Mouse (Mus musculus) thymus, adult 2 months (tissue): ENCODE measurements around the gene Tcf12. TPM values are rescaled to one million over a fixed set of nuclear protein-coding genes. Genes with fewer than 3 reads are reported as not detected.

Source experiments
- DNase-seq: peaks from one replicate; pipeline ENCODE4 v3.0.0; 2021
- H3K27ac ChIP-seq: fragments of 200-500 bp; 2 replicates; pipeline ENCODE4 v1.5.1; 2012; ENCODE audit warnings: low read length, control low read depth; ENCODE audit not compliant: control insufficient read depth, insufficient read depth
- H3K27me3 ChIP-seq: fragments of 200-500 bp; 2 replicates; pipeline ENCODE4 v1.6.1; 2012; ENCODE audit warnings: mild to moderate bottlenecking, low read length, moderate library complexity, mixed read lengths; ENCODE audit not compliant: control insufficient read depth, insufficient read depth
- H3K36me3 ChIP-seq: fragments of 200-500 bp; 2 replicates; pipeline ENCODE4 v1.6.1; 2012; ENCODE audit warnings: mild to moderate bottlenecking, low read length, moderate library complexity; ENCODE audit not compliant: control insufficient read depth, insufficient read depth
- H3K4me1 ChIP-seq: fragments of 200-500 bp; replicated peaks from 2 replicates; pipeline ENCODE4 v1.6.1; 2012; ENCODE audit warnings: low read length; ENCODE audit not compliant: control insufficient read depth, insufficient read depth
- H3K4me3 ChIP-seq: fragments of 200-500 bp; 2 replicates; pipeline ENCODE4 v1.5.1; 2012; ENCODE audit warnings: mild to moderate bottlenecking, low read length, control low read depth, moderate library complexity; ENCODE audit not compliant: control insufficient read depth, insufficient read depth
- CTCF ChIP-seq: fragments of 200-500 bp; IDR thresholded peaks from 2 replicates; pipeline ENCODE4 v1.5.1; 2012; ENCODE audit warnings: mild to moderate bottlenecking, control low read depth, low read length, moderate library complexity, borderline replicate concordance; ENCODE audit not compliant: control insufficient read depth, poor library complexity, insufficient read depth; ENCODE audit errors: extremely low read depth
- POLR2A ChIP-seq: fragments of 200-500 bp; IDR thresholded peaks from 2 replicates; pipeline ENCODE4 v1.6.1; 2012; ENCODE audit warnings: mild to moderate bottlenecking, low read length, control low read depth, moderate library complexity; ENCODE audit not compliant: control insufficient read depth, poor library complexity, insufficient read depth; ENCODE audit errors: extremely low read depth
- WGBS: fragments of 180-500 bp; shearing (Covaris S2); methylation state at CpG from one replicate; pipeline ENCODE4 v1.1.7; 2018; 5-methylcytosine and 5-hydroxymethylcytosine counted together
- polyA plus RNA-seq: library from polyadenylated mRNA; depleted of rRNA; stranded (reverse); fragments of >200 nt; gene quantifications from 2 replicates; pipeline ENCODE4 v1.2.3, GENCODE M21; 2012

Gene Tcf12
- polyA plus RNA-seq, 1 experiment = 416 TPM

DNA sequence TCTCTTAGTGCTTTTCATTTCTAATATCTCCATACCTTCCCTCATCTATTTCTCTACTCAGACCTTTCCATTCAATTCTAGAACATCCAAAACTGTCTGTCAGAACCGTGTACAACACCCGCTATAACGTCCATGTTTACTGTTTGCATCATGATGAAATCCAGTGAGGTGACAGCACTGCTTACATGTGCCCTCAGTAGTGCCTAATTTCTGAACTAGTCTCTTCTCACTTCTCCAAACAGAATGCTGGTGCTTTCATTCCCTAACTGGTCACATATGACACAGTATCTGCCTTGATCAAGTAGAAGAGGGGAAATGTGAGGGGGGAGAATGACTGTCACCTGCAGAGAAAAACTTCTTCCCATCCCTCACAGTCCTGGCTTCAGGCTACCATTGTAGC lies 58.5 kb downstream of the Tcf12 start:
- DNase-seq = no peak
- peaks cover 3% of the 10 kb centered on the region; the same call in 1 of the 2 replicates for H3K36me3 ChIP-seq
- no peaks in the 10 kb centered on the region for H3K4me1 ChIP-seq
- 92% methylated on average over 3 of the region's 3 CpGs for WGBS
- H3K27me3 ChIP-seq = no peaks in the 10 kb centered on the region
- H3K27ac ChIP-seq = no peak overlapping the region
- H3K4me3 ChIP-seq = no peak overlapping the region
- TF ChIP-seq CTCF (no peak), POLR2A (no peak)

DNA sequence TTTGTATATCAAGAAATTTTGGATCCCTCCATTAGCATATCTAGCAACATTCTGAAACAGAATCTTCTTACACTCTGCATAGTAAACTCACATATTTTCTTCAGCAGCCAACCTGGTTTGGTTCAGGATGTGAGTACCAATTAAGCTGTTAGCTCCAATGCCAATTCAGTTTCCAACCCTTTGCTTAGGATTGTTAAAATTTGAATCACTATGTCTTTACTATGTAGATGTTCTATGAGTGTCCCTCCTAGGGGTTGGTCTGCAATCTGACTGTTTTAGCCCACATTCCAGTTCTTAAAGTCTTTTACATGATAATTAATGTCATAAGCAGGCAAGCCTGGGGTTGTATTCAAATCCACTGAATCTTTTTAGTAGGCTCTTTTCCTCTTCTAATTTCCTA lies 71.5 kb downstream of the Tcf12 start:
- Histone ChIP-seq H3K27me3 (no peaks in the 10 kb centered on the region), H3K36me3 (no peaks in the 10 kb centered on the region), H3K4me1 (peaks cover 9% of the 10 kb centered on the region), H3K27ac (no peak overlapping the region), H3K4me3 (no peak overlapping the region)
- TF ChIP-seq CTCF (no peak), POLR2A (no peak)
- DNase-seq = no peak

DNA sequence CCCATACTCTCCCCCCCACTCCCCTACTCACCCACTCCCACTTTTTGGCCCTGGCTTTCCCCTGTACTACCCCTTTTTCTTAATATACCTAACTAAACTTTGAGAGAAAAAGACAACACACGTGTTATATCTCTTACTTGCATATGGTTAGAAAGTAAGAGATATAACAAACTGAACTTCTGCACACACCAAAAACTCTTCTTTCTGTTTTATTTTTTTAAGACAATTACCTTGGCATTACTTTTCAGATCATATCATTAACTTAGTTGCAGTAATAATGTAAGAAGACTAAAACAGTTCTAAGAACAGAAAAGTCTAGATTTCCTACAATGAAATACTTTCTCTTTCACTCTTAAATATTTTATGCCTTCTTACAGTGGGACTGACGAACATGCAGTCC lies 72.3 kb downstream of the Tcf12 start:
- no peaks in the 10 kb centered on the region for H3K27me3 ChIP-seq
- WGBS = 64% methylated on average over 2 of the region's 2 CpGs
- DNase-seq = no peak
- peaks cover 9% of the 10 kb centered on the region for H3K4me1 ChIP-seq
- no peak overlapping the region for H3K4me3 ChIP-seq
- no peak overlapping the region for H3K27ac ChIP-seq
- TF ChIP-seq POLR2A = no peak
- no peak for TF ChIP-seq CTCF
- H3K36me3 ChIP-seq = no peaks in the 10 kb centered on the region

DNA sequence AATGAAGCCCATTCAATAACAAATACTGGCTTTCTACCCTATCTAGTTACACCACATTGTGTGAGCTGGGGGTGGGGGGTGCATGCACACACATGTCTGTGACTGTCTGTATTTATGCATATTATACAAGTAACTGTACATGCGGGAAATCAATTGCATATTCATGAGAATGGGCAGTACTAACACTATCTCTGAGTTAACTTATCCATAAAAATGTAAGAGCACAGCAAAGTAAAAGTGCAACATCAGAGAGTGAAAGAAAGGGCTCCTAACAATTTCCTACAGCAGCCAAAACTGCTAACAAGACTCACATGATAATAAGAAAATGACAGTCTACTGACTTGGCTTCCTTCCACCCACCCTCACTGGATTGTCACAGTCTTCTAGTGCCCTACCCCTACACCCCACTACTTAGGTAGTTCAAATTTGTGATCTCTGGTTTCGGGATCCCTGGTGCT lies 74.6 kb downstream of the Tcf12 start:
- no peak overlapping the region for H3K4me3 ChIP-seq
- peaks cover 9% of the 10 kb centered on the region for H3K4me1 ChIP-seq
- no peaks in the 10 kb centered on the region for H3K36me3 ChIP-seq
- H3K27ac ChIP-seq = no peak overlapping the region
- no peak for DNase-seq
- no peaks in the 10 kb centered on the region for H3K27me3 ChIP-seq
- TF ChIP-seq CTCF = no peak
- no peak for TF ChIP-seq POLR2A
- WGBS = 71% methylated on average over 2 of the region's 2 CpGs

DNA sequence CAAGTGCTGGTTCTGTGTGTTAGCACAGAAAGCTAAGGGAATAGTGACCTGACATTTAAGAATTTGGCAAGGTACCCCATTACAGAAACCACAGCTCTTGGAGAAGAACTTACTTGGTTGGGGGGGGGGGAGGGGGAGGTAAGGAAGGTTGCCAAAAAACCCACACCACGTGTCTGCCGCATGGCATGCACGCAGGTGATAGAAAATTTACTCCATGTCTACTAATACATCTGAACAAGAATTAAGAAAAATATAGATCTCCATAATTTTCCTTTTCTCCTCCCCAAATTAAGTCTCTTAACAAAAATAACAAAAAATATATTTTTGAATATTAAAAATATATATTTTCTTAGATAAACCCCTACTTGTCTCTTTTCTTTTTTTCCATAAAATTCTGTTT lies 75.4 kb downstream of the Tcf12 start:
- 11% methylated on average over 3 of the region's 3 CpGs for WGBS
- Histone ChIP-seq H3K27me3 (no peaks in the 10 kb centered on the region), H3K27ac (no peak overlapping the region), H3K4me3 (no peak overlapping the region), H3K4me1 (peaks cover 9% of the 10 kb centered on the region), H3K36me3 (no peaks in the 10 kb centered on the region)
- no peak for DNase-seq
- TF ChIP-seq CTCF (no peak), POLR2A (no peak)

DNA sequence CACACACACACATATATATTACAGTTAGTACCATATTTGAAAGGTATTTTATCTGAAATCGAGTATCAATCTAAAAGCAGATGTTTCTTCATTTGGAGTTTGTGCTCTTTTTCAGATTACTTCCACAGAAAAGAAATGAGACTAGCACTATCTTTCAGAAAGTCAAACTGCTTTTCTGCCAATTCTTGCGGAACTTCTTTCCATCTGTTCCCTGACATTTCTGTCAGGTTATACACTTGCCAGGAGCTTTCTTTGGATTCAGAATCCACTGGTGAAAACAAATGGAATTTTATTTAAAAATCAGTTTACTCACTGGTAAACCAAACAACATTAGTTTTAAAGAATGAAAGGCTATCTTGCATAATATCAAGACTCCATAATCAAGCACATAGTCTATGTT lies 78.4 kb downstream of the Tcf12 start:
- Histone ChIP-seq H3K4me1 (peaks cover 4% of the 10 kb centered on the region), H3K27me3 (no peaks in the 10 kb centered on the region), H3K4me3 (no peak overlapping the region), H3K27ac (no peak overlapping the region), H3K36me3 (no peaks in the 10 kb centered on the region)
- WGBS = 96% methylated on average over 2 of the region's 2 CpGs
- TF ChIP-seq POLR2A (no peak), CTCF (no peak)
- no peak for DNase-seq

DNA sequence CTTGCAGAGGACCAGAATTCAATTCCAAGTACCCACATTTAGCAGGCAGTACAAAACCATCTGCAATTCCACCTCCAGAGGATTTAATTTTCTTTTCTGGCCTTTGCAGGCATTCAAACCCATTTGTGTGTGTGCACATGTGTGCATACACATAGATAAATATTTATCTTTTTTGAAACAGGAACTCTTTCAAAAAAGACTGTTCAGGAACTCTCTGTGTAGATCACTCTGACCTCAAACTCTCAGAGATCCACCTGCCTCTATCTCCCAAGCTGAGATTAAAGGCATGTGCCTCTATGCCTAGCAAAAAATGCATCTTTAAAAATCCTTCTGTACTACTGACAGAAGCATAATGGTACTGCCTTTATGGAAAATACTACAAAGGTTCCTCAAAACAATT lies 81.4 kb downstream of the Tcf12 start:
- Histone ChIP-seq H3K4me3 (no peak overlapping the region), H3K36me3 (no peaks in the 10 kb centered on the region), H3K4me1 (no peaks in the 10 kb centered on the region; the same call in none of the 2 replicates), H3K27ac (no peak overlapping the region), H3K27me3 (no peaks in the 10 kb centered on the region)
- TF ChIP-seq POLR2A = no peak
- no peak for TF ChIP-seq CTCF
- DNase-seq = no peak
